ENCODE assay signal across 9 mouse cellular contexts in the genomic region with DNA sequence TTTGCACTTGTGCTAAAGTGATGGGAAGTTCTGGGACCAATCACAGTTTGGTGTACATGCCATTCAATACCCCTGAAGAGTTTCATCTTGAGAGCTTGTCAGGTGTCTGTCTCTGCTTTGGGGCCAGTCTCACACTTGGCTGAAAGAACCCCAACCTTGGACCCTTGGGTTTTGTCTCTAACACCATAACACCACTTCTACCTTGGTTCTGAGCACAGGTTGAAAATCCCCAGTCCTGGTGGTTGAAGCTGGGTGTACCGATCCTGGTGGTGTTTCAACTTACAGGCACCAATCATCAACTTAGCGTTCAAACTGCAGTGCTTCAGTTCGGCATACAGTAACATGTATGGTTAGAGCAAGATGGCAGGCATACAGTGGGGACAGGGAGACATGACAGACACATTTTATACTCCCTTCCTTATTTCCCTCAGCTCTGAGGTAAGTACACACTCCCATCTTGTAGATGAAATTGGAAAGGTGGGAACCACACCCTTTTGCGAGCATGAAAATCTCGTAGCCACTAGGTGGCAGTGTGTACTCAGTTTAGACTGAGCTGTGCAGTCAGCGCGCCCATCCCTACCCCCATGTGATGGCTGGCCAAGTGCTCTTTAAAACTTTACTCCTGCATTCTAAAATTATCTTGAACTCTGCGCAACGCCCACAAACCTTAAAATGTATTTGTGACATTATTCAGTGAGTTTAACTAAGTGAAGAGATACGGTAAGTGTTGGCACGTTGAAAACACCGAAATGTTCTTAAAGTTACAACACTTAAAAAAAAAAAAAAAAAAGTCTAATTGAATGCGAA. TPM values are rescaled to one million over a fixed set of nuclear protein-coding genes. Genes with fewer than 3 reads are reported as not detected.
A peak's percentile ranks its signal among the peaks of the same experiment; 100 is the strongest.
DNase-seq lines count a peak whose midpoint lies in the region; ATAC-seq and TF ChIP-seq lines count a peak whose summit lies in the region.
"Had no signal": no experiment of that assay in that cellular context is flagged by ENCODE, and none has a peak within 500 bp of the region (broad histone marks: within the 10 kb centered on the region; RNA-seq: fewer than 3 reads in every experiment).

No protein-coding gene starts in this region.

- no peaks in the 10 kb centered on the region for H3K36me3 ChIP-seq in heart, embryonic 15.5 days
- no peaks in the 10 kb centered on the region for H3K36me3 ChIP-seq in liver, embryonic 12.5 days
- no peaks in the 10 kb centered on the region for H3K36me3 ChIP-seq in neural tube, embryonic 11.5 days (ENCODE audit: control insufficient read depth, insufficient read depth, low read length)
- no peaks in the 10 kb centered on the region for H3K36me3 ChIP-seq in stomach, postnatal 0 days (ENCODE audit: control insufficient read depth, insufficient read depth, low read length)

- no peak overlapping the region for H3K27ac ChIP-seq in bone marrow macrophage, adult 2 months (ENCODE audit: insufficient read depth, low read depth, low read length)
- no peak overlapping the region for H3K27ac ChIP-seq in embryonic fibroblast, embryonic 13.5 days (ENCODE audit: insufficient read depth, low read length)
- no peak overlapping the region for H3K27ac ChIP-seq in heart, embryonic 15.5 days
- H3K27ac ChIP-seq in liver, embryonic 12.5 days: no peak overlapping the region
- H3K27ac ChIP-seq in neural tube, embryonic 11.5 days (ENCODE audit: low read depth, low read length): no peak overlapping the region
- no peak overlapping the region for H3K27ac ChIP-seq in stomach, postnatal 0 days (replicated peaks)

- TF ChIP-seq CTCF in bone marrow macrophage, adult 2 months (IDR thresholded peaks at IDR 0.05; ENCODE audit: low read depth, low read length): peak; percentile 71
- TF ChIP-seq CTCF in embryonic fibroblast, embryonic 13.5 days (IDR thresholded peaks at IDR 0.05; ENCODE audit: borderline replicate concordance, insufficient read depth, low read length): peak; percentile 83; the same call in 1 of the 2 replicates
- TF ChIP-seq CTCF in stomach, postnatal 0 days (IDR thresholded peaks at IDR 0.05; ENCODE audit: low read depth): peak; percentile 92

- H3K4me3 ChIP-seq in bone marrow macrophage, adult 2 months (ENCODE audit: insufficient read depth, low read length): no peak overlapping the region
- H3K4me3 ChIP-seq in embryonic fibroblast, embryonic 13.5 days (ENCODE audit: insufficient read depth, low read length): no peak overlapping the region
- no peak overlapping the region for H3K4me3 ChIP-seq in heart, embryonic 15.5 days
- no peak overlapping the region for H3K4me3 ChIP-seq in liver, embryonic 12.5 days
- H3K4me3 ChIP-seq in neural tube, embryonic 11.5 days (ENCODE audit: low read depth, low read length): no peak overlapping the region
- no peak overlapping the region for H3K4me3 ChIP-seq in stomach, postnatal 0 days (ENCODE audit: low read depth, low read length)

- no peak for TF ChIP-seq POLR2A in bone marrow macrophage, adult 2 months (IDR thresholded peaks at IDR 0.05; ENCODE audit: borderline replicate concordance, low read depth, low read length)
- no peak for TF ChIP-seq POLR2A in embryonic fibroblast, embryonic 13.5 days (IDR thresholded peaks at IDR 0.05; ENCODE audit: low read depth, low read length)

- WGBS in heart, embryonic 15.5 days: 20% methylated on average over 13 of the region's 13 CpGs
- WGBS in liver, embryonic 12.5 days (ENCODE audit: insufficient replicate concordance): 30% methylated on average over 13 of the region's 13 CpGs
- WGBS in neural tube, embryonic 11.5 days: 39% methylated on average over 13 of the region's 13 CpGs
- 25% methylated on average over 13 of the region's 13 CpGs for WGBS in stomach, postnatal 0 days

- no peak overlapping the region for H3K9ac ChIP-seq in heart, embryonic 15.5 days
- H3K9ac ChIP-seq in liver, embryonic 12.5 days: no peak overlapping the region
- no peak overlapping the region for H3K9ac ChIP-seq in neural tube, embryonic 11.5 days (ENCODE audit: low read length)
- no peak overlapping the region for H3K9ac ChIP-seq in stomach, postnatal 0 days (ENCODE audit: low read length)

- peak overlapping the region; percentile 41 for H3K4me2 ChIP-seq in heart, embryonic 15.5 days
- no peak overlapping the region for H3K4me2 ChIP-seq in liver, embryonic 12.5 days
- H3K4me2 ChIP-seq in neural tube, embryonic 11.5 days (ENCODE audit: low read depth): no peak overlapping the region
- H3K4me2 ChIP-seq in stomach, postnatal 0 days (replicated peaks; ENCODE audit: low read depth): no peak overlapping the region

- ATAC-seq in CD4-positive, CD25-positive, alpha-beta regulatory T cell, adult 4 months: peak; percentile 73
- ATAC-seq in heart, embryonic 15.5 days (replicated peaks; ENCODE audit: insufficient number of reproducible peaks, insufficient read depth, low FRiP score, low read depth): no peak; the same call in 1 of the 2 replicates
- ATAC-seq in liver, embryonic 12.5 days: peak; percentile 63; the same call in 1 of the 2 replicates
- peak; percentile 68; the same call in 1 of the 2 replicates for ATAC-seq in neural tube, embryonic 11.5 days (ENCODE audit: insufficient read depth, low FRiP score, low TSS enrichment)
- ATAC-seq in stomach, postnatal 0 days (ENCODE audit: low FRiP score, low TSS enrichment): peak; percentile 84

- H3K27me3 ChIP-seq in heart, embryonic 15.5 days: no peaks in the 10 kb centered on the region
- peaks cover 6% of the 10 kb centered on the region; the same call in 1 of the 2 replicates for H3K27me3 ChIP-seq in liver, embryonic 12.5 days (replicated peaks)
- H3K27me3 ChIP-seq in neural tube, embryonic 11.5 days (ENCODE audit: control insufficient read depth, insufficient read depth, low read length): no peaks in the 10 kb centered on the region
- no peaks in the 10 kb centered on the region for H3K27me3 ChIP-seq in stomach, postnatal 0 days (ENCODE audit: control insufficient read depth, insufficient read depth, low read length)

- H3K9me3 ChIP-seq in heart, embryonic 15.5 days (replicated peaks): no peaks in the 10 kb centered on the region
- H3K9me3 ChIP-seq in liver, embryonic 12.5 days (replicated peaks): no peaks in the 10 kb centered on the region
- H3K9me3 ChIP-seq in neural tube, embryonic 11.5 days (ENCODE audit: control insufficient read depth, low read length): no peaks in the 10 kb centered on the region
- no peaks in the 10 kb centered on the region for H3K9me3 ChIP-seq in stomach, postnatal 0 days (ENCODE audit: control insufficient read depth, low read length)

- peak; percentile 90 for DNase-seq in kidney, postnatal 10 days
- peak; percentile 82 for DNase-seq in neural tube, embryonic 11.5 days (ENCODE audit: low spot score)
- peak; percentile 79 for DNase-seq in stomach, postnatal 0 days (ENCODE audit: low spot score)

- peaks cover 1% of the 10 kb centered on the region for H3K4me1 ChIP-seq in bone marrow macrophage, adult 2 months (ENCODE audit: control insufficient read depth, insufficient read depth, low read length)
- peaks cover 1% of the 10 kb centered on the region; the same call in 1 of the 2 replicates for H3K4me1 ChIP-seq in embryonic fibroblast, embryonic 13.5 days (ENCODE audit: control insufficient read depth, insufficient read depth, low read length)
- H3K4me1 ChIP-seq in heart, embryonic 15.5 days (replicated peaks): peaks cover 11% of the 10 kb centered on the region
- H3K4me1 ChIP-seq in liver, embryonic 12.5 days: no peaks in the 10 kb centered on the region
- no peaks in the 10 kb centered on the region; the same call in 1 of the 2 replicates for H3K4me1 ChIP-seq in neural tube, embryonic 11.5 days (ENCODE audit: control insufficient read depth, insufficient read depth, low read length)
- no peaks in the 10 kb centered on the region for H3K4me1 ChIP-seq in stomach, postnatal 0 days (replicated peaks; ENCODE audit: control insufficient read depth, insufficient read depth)

- TF ChIP-seq EP300 in stomach, postnatal 0 days (optimal IDR thresholded peaks at IDR 0.05): no peak

RNA-seq across cellular contexts. Expression of gene Slc25a4, which starts 30.7 kb away (rescaled TPM):
- polyA plus RNA-seq in CD4-positive, CD25-positive, alpha-beta regulatory T cell, adult 4 months (2017; shearing (Covaris generic)): 100 to 1,000 TPM; 140 to 213 TPM
- 105 and 111 TPM in 2 replicates for polyA plus RNA-seq in bone marrow macrophage, adult 2 months (2012; ENCODE audit: insufficient read depth, insufficient read length, missing spikeins)
- polyA plus RNA-seq in embryonic fibroblast, embryonic 13.5 days (2011; ENCODE audit: insufficient read length, low read depth, missing spikeins): 302 and 337 TPM in 2 replicates
- 2,014 and 2,378 TPM in 2 replicates for polyA plus RNA-seq in heart, embryonic 15.5 days (2015; fragmentation: Nextera tagmentation; extraction: Ambion mirVana)
- polyA plus RNA-seq in liver, embryonic 12.5 days (2016; fragmentation: Nextera tagmentation; extraction: Ambion mirVana): 144 and 148 TPM in 2 replicates
- polyA plus RNA-seq in neural tube, embryonic 11.5 days (2014; fragmentation: Nextera tagmentation; extraction: Ambion mirVana): 539 and 548 TPM in 2 replicates
- polyA plus RNA-seq in stomach, postnatal 0 days (2015; fragmentation: Nextera tagmentation; extraction: Ambion mirVana): 315 and 344 TPM in 2 replicates

RNA-seq across cellular contexts. Expression of gene Helt, which starts 52.7 kb away (rescaled TPM):
- polyA plus RNA-seq in CD4-positive, CD25-positive, alpha-beta regulatory T cell, adult 4 months (2017; shearing (Covaris generic)): not detected
- polyA plus RNA-seq in bone marrow macrophage, adult 2 months (2012; ENCODE audit: insufficient read depth, insufficient read length, missing spikeins): not detected in 2 replicates
- not detected in 2 replicates for polyA plus RNA-seq in embryonic fibroblast, embryonic 13.5 days (2011; ENCODE audit: insufficient read length, low read depth, missing spikeins)
- not detected in 2 replicates for polyA plus RNA-seq in heart, embryonic 15.5 days (2015; fragmentation: Nextera tagmentation; extraction: Ambion mirVana)
- polyA plus RNA-seq in liver, embryonic 12.5 days (2016; fragmentation: Nextera tagmentation; extraction: Ambion mirVana): not detected in 2 replicates
- 0.60 TPM in 1 of 2 replicates, not detected in the other for polyA plus RNA-seq in neural tube, embryonic 11.5 days (2014; fragmentation: Nextera tagmentation; extraction: Ambion mirVana)
- not detected in 2 replicates for polyA plus RNA-seq in stomach, postnatal 0 days (2015; fragmentation: Nextera tagmentation; extraction: Ambion mirVana)
- polyA plus RNA-seq: gonadal fat pad, adult 2 months had no signal
